Mouse (Mus musculus) spleen, adult 2 months (tissue): ENCODE measurements around the gene Olfr913. TPM values are rescaled to one million over a fixed set of nuclear protein-coding genes. Genes with fewer than 3 reads are reported as not detected.

Experiments
- DNase-seq, 2 experiments: peaks; one replicate each; pipeline versions ENCODE4 v3.0.0 to v3.0.0-alpha.2; 2012 to 2021; ENCODE audit warnings: low spot score in 2 of 2, low read depth in 1 of 2
- H3K27ac ChIP-seq: fragments of 200-500 bp; 2 replicates; pipeline ENCODE4 v1.5.1; 2012; ENCODE audit warnings: low read length, inconsistent platforms; ENCODE audit not compliant: insufficient read depth
- H3K27me3 ChIP-seq: fragments of 200-500 bp; 2 replicates; pipeline ENCODE4 v1.6.1; 2012; ENCODE audit warnings: mild to moderate bottlenecking, moderate library complexity, low read length, inconsistent platforms; ENCODE audit not compliant: control insufficient read depth, insufficient read depth
- H3K36me3 ChIP-seq: fragments of 200-500 bp; 2 replicates; pipeline ENCODE4 v1.6.1; 2012; ENCODE audit warnings: mild to moderate bottlenecking, low read length, inconsistent platforms; ENCODE audit not compliant: control insufficient read depth, insufficient read depth
- H3K4me1 ChIP-seq: fragments of 200-500 bp; 2 replicates; pipeline ENCODE4 v1.6.1; 2011; ENCODE audit warnings: inconsistent platforms; ENCODE audit not compliant: control insufficient read depth, insufficient read depth, insufficient read length
- H3K4me3 ChIP-seq: fragments of 200-500 bp; 2 replicates; pipeline ENCODE4 v1.5.1; 2011; ENCODE audit warnings: mild to moderate bottlenecking, inconsistent platforms; ENCODE audit not compliant: insufficient read depth, insufficient read length; ENCODE audit errors: extremely low read depth
- CTCF ChIP-seq: fragments of 200-500 bp; IDR thresholded peaks from 2 replicates; pipeline ENCODE4 v1.5.1; 2011; ENCODE audit warnings: mild to moderate bottlenecking, inconsistent platforms; ENCODE audit not compliant: insufficient read depth, insufficient read length, insufficient replicate concordance; ENCODE audit errors: extremely low read depth
- POLR2A ChIP-seq: fragments of 200-500 bp; IDR thresholded peaks from 2 replicates; pipeline ENCODE4 v1.6.1; 2011; ENCODE audit warnings: low read depth, low read length, inconsistent platforms
- WGBS: fragments of 180-500 bp; shearing (Covaris S2); methylation state at CpG from one replicate; pipeline ENCODE4 v1.1.7; 2018; 5-methylcytosine and 5-hydroxymethylcytosine counted together
- polyA plus RNA-seq: library from polyadenylated mRNA; depleted of rRNA; stranded (reverse); fragments of >200 nt; gene quantifications from 2 replicates; pipeline ENCODE4 v1.2.3, GENCODE M21; 2012; rRNA removed

Gene Olfr913
- not detected in 2 replicates for polyA plus RNA-seq

GRCm38 (mm10) chr9:38592459-38592858 is at the start of gene Olfr913:
Gene Olfr913, plus strand, starts transcription at chr9:38592759.
- no peak within 1 kb of the TSS for H3K4me3 ChIP-seq
- no peak within 1 kb of the TSS for H3K27ac ChIP-seq
- 44% methylated on average over 2 of the region's 2 CpGs for WGBS
- TF ChIP-seq POLR2A (no peak), CTCF (no peak)
- DNase-seq, result no peak
- no peaks in the 10 kb centered on the region for H3K27me3 ChIP-seq
- H3K4me1 ChIP-seq, result no peaks in the 10 kb centered on the region
- H3K36me3 ChIP-seq, result no peaks in the 10 kb centered on the region

- Histone ChIP-seq H3K27ac (no peak within 1 kb of the TSS), H3K36me3 (no peaks in the 10 kb centered on the region), H3K4me3 (no peak within 1 kb of the TSS), H3K4me1 (no peaks in the 10 kb centered on the region), H3K27me3 (no peaks in the 10 kb centered on the region)
- TF ChIP-seq CTCF (no peak), POLR2A (no peak)
- no peak for DNase-seq
- WGBS, result 88% methylated on average over 1 of the region's 1 CpGs
These were observed 12.7 kb upstream of the Olfr913 start, which contains the start of gene Olfr912 for GRCm38 (mm10) chr9:38579878-38580277. Gene Olfr912, plus strand, starts transcription at chr9:38580178.

GRCm38 (mm10) chr9:38591056-38591455 is 1.5 kb upstream of the Olfr913 start:
- TF ChIP-seq POLR2A (no peak), CTCF (no peak)
- Histone ChIP-seq H3K36me3 (no peaks in the 10 kb centered on the region), H3K27me3 (no peaks in the 10 kb centered on the region), H3K4me3 (no peak overlapping the region), H3K27ac (no peak overlapping the region), H3K4me1 (no peaks in the 10 kb centered on the region)
- 64% methylated on average over 1 of the region's 1 CpGs for WGBS
- DNase-seq, result no peak

GRCm38 (mm10) chr9:38604802-38605201 is 12.2 kb downstream of the Olfr913 start, which contains the start of gene Olfr914:
Gene Olfr914, plus strand, starts transcription at chr9:38605102.
- TF ChIP-seq CTCF (no peak), POLR2A (no peak)
- Histone ChIP-seq H3K27me3 (no peaks in the 10 kb centered on the region), H3K36me3 (no peaks in the 10 kb centered on the region), H3K4me3 (no peak within 1 kb of the TSS), H3K27ac (no peak within 1 kb of the TSS), H3K4me1 (no peaks in the 10 kb centered on the region)
- WGBS, result 60% methylated on average over 2 of the region's 2 CpGs
- no peak for DNase-seq

GRCm38 (mm10) chr9:38632406-38632805 is 39.8 kb downstream of the Olfr913 start:
- DNase-seq, result no peak
- 86% methylated on average over 4 of the region's 4 CpGs for WGBS
- Histone ChIP-seq H3K4me1 (no peaks in the 10 kb centered on the region), H3K4me3 (no peak overlapping the region), H3K27me3 (no peaks in the 10 kb centered on the region), H3K27ac (no peak overlapping the region), H3K36me3 (no peaks in the 10 kb centered on the region)
- no peak for TF ChIP-seq CTCF
- TF ChIP-seq POLR2A, result no peak

Other genes with a start within 250 kb of the Olfr913 start
- gene Olfr898, start 244.3 kb upstream of the Olfr913 start, polyA plus RNA-seq, result not detected in 2 replicates
- gene Olfr250, start 225.9 kb upstream of the Olfr913 start, polyA plus RNA-seq, result not detected in 2 replicates
- gene Olfr251, start 215.7 kb upstream of the Olfr913 start, polyA plus RNA-seq, result not detected in 2 replicates
- not detected in 2 replicates for gene Olfr147, start 191.1 kb upstream of the Olfr913 start, polyA plus RNA-seq
- not detected in 2 replicates for gene Olfr901, start 163.3 kb upstream of the Olfr913 start, polyA plus RNA-seq
- not detected in 2 replicates for gene Olfr902, start 145.1 kb upstream of the Olfr913 start, polyA plus RNA-seq
- gene Olfr904, start 129.6 kb upstream of the Olfr913 start, polyA plus RNA-seq, result not detected in 2 replicates
- not detected in 2 replicates for gene Olfr905, start 121.7 kb upstream of the Olfr913 start, polyA plus RNA-seq
- not detected in 2 replicates for gene Olfr906, start 105.7 kb upstream of the Olfr913 start, polyA plus RNA-seq
- gene Olfr907, start 97.0 kb upstream of the Olfr913 start, polyA plus RNA-seq, result not detected in 2 replicates
- gene Olfr911-ps1, start 71.2 kb upstream of the Olfr913 start, polyA plus RNA-seq, result not detected in 2 replicates
- gene Olfr910, start 54.9 kb upstream of the Olfr913 start, polyA plus RNA-seq, result not detected in 2 replicates
- gene Olfr912, start 12.6 kb upstream of the Olfr913 start, polyA plus RNA-seq, result not detected in 2 replicates
- not detected in 2 replicates for gene Olfr914, start 12.3 kb downstream of the Olfr913 start, polyA plus RNA-seq
- not detected in 2 replicates for gene Olfr916, start 67.1 kb downstream of the Olfr913 start, polyA plus RNA-seq
- not detected in 2 replicates for gene Olfr917, start 73.1 kb downstream of the Olfr913 start, polyA plus RNA-seq
- not detected in 2 replicates for gene Olfr918, start 81.8 kb downstream of the Olfr913 start, polyA plus RNA-seq
- gene Olfr919, start 110.9 kb downstream of the Olfr913 start, polyA plus RNA-seq, result not detected in 2 replicates
- gene Vwa5a, start 125.5 kb downstream of the Olfr913 start, polyA plus RNA-seq, result 5.1 and 5.5 TPM in 2 replicates
- 0.05 and 0.06 TPM in 2 replicates for gene Olfr920, start 159.5 kb downstream of the Olfr913 start, polyA plus RNA-seq
- not detected in 2 replicates for gene Olfr921, start 180.3 kb downstream of the Olfr913 start, polyA plus RNA-seq
- not detected in 2 replicates for gene Olfr922, start 221.9 kb downstream of the Olfr913 start, polyA plus RNA-seq
- not detected in 2 replicates for gene Olfr923, start 233.8 kb downstream of the Olfr913 start, polyA plus RNA-seq